Mouse (Mus musculus): ENCODE results near the gene Aff2. TPM values are rescaled to one million over a fixed set of nuclear protein-coding genes. Genes with fewer than 3 reads are reported as not detected.

Gene Aff2
- total and polyA plus RNA-seq, 2 experiments from 2014 or later = 13.8 to 16.2 TPM

- no peaks in the 10 kb centered on the region for H3K36me3 ChIP-seq (ENCODE audit: insufficient read depth, low read length)
- no peak overlapping the region for H3K4me3 ChIP-seq (ENCODE audit: low read depth, low read length)
- H3K27me3 ChIP-seq (ENCODE audit: insufficient read depth, low read length) = no peaks in the 10 kb centered on the region
- no peak overlapping the region for H3K9ac ChIP-seq (replicated peaks; ENCODE audit: low read length, poor library complexity, severe bottlenecking)
- H3K4me2 ChIP-seq (ENCODE audit: low read depth, low read length, poor library complexity, severe bottlenecking) = no peak overlapping the region
- H3K4me1 ChIP-seq (ENCODE audit: insufficient read depth, low read length) = no peaks in the 10 kb centered on the region
- no peak for ATAC-seq (ENCODE audit: low FRiP score)
- 77% methylated on average over 2 of the region's 2 CpGs for WGBS
- H3K27ac ChIP-seq (ENCODE audit: low read depth, low read length) = no peak overlapping the region
- DNase-seq (ENCODE audit: low spot score) = no peak
- TF ChIP-seq CTCF (IDR thresholded peaks at IDR 0.05) = no peak
- no peaks in the 10 kb centered on the region for H3K9me3 ChIP-seq (ENCODE audit: low read length)
Observed at GRCm38 (mm10) chrX:69663038-69663437, 302.9 kb downstream of the Aff2 start.

- WGBS = 36% methylated on average over 3 of the region's 3 CpGs
- Histone ChIP-seq H3K9me3 (ENCODE audit: low read length) (no peaks in the 10 kb centered on the region), H3K4me2 (ENCODE audit: low read depth, low read length, poor library complexity, severe bottlenecking) (no peak overlapping the region), H3K36me3 (ENCODE audit: insufficient read depth, low read length) (no peaks in the 10 kb centered on the region), H3K4me1 (ENCODE audit: insufficient read depth, low read length) (no peaks in the 10 kb centered on the region), H3K9ac (replicated peaks; ENCODE audit: low read length, poor library complexity, severe bottlenecking) (no peak overlapping the region), H3K4me3 (ENCODE audit: low read depth, low read length) (no peak overlapping the region), H3K27me3 (ENCODE audit: insufficient read depth, low read length) (no peaks in the 10 kb centered on the region), H3K27ac (ENCODE audit: low read depth, low read length) (no peak overlapping the region)
- no peak for ATAC-seq (ENCODE audit: low FRiP score)
- no peak for TF ChIP-seq CTCF (IDR thresholded peaks at IDR 0.05)
- DNase-seq (ENCODE audit: low spot score) = peak; percentile 48
Observed at GRCm38 (mm10) chrX:69666145-69666677, 306.1 kb downstream of the Aff2 start.

- H3K36me3 ChIP-seq (ENCODE audit: insufficient read depth, low read length) = no peaks in the 10 kb centered on the region
- no peak overlapping the region for H3K4me3 ChIP-seq (ENCODE audit: low read depth, low read length)
- H3K27ac ChIP-seq (ENCODE audit: low read depth, low read length) = no peak overlapping the region
- ATAC-seq (ENCODE audit: low FRiP score) (no peak), DNase-seq (ENCODE audit: low spot score) (no peak)
- no peak for TF ChIP-seq CTCF (IDR thresholded peaks at IDR 0.05)
- no peak overlapping the region for H3K9ac ChIP-seq (replicated peaks; ENCODE audit: low read length, poor library complexity, severe bottlenecking)
- no peak overlapping the region for H3K4me2 ChIP-seq (ENCODE audit: low read depth, low read length, poor library complexity, severe bottlenecking)
- no peaks in the 10 kb centered on the region for H3K9me3 ChIP-seq (ENCODE audit: low read length)
- WGBS = 100% methylated on average over 1 of the region's 1 CpGs
- H3K27me3 ChIP-seq (ENCODE audit: insufficient read depth, low read length) = no peaks in the 10 kb centered on the region
- no peaks in the 10 kb centered on the region for H3K4me1 ChIP-seq (ENCODE audit: insufficient read depth, low read length)
Observed at GRCm38 (mm10) chrX:69675691-69676090, 315.6 kb downstream of the Aff2 start.

GRCm38 (mm10) chrX:69698840-69699239 is 338.7 kb downstream of the Aff2 start:
- H3K4me3 ChIP-seq (ENCODE audit: low read depth, low read length) = no peak overlapping the region
- DNase-seq (ENCODE audit: low spot score) (no peak), ATAC-seq (ENCODE audit: low FRiP score) (no peak)
- no peak overlapping the region for H3K27ac ChIP-seq (ENCODE audit: low read depth, low read length)
- no peaks in the 10 kb centered on the region for H3K4me1 ChIP-seq (ENCODE audit: insufficient read depth, low read length)
- H3K27me3 ChIP-seq (ENCODE audit: insufficient read depth, low read length) = no peaks in the 10 kb centered on the region
- H3K9me3 ChIP-seq (ENCODE audit: low read length) = no peaks in the 10 kb centered on the region
- WGBS = 51% methylated on average over 4 of the region's 4 CpGs
- no peaks in the 10 kb centered on the region for H3K36me3 ChIP-seq (ENCODE audit: insufficient read depth, low read length)
- no peak for TF ChIP-seq CTCF (IDR thresholded peaks at IDR 0.05)
- no peak overlapping the region for H3K9ac ChIP-seq (replicated peaks; ENCODE audit: low read length, poor library complexity, severe bottlenecking)
- H3K4me2 ChIP-seq (ENCODE audit: low read depth, low read length, poor library complexity, severe bottlenecking) = no peak overlapping the region

GRCm38 (mm10) chrX:69738972-69739371 is 378.9 kb downstream of the Aff2 start:
- no peak for TF ChIP-seq CTCF (IDR thresholded peaks at IDR 0.05)
- WGBS = 37% methylated on average over 3 of the region's 3 CpGs
- DNase-seq (ENCODE audit: low spot score) (no peak), ATAC-seq (ENCODE audit: low FRiP score) (no peak)
- Histone ChIP-seq H3K4me1 (ENCODE audit: insufficient read depth, low read length) (no peaks in the 10 kb centered on the region), H3K36me3 (ENCODE audit: insufficient read depth, low read length) (no peaks in the 10 kb centered on the region), H3K4me3 (ENCODE audit: low read depth, low read length) (no peak overlapping the region), H3K27me3 (ENCODE audit: insufficient read depth, low read length) (no peaks in the 10 kb centered on the region), H3K4me2 (ENCODE audit: low read depth, low read length, poor library complexity, severe bottlenecking) (no peak overlapping the region), H3K9me3 (ENCODE audit: low read length) (no peaks in the 10 kb centered on the region), H3K27ac (ENCODE audit: low read depth, low read length) (no peak overlapping the region), H3K9ac (replicated peaks; ENCODE audit: low read length, poor library complexity, severe bottlenecking) (no peak overlapping the region)

- no peak overlapping the region for H3K4me3 ChIP-seq (ENCODE audit: low read depth, low read length)
- no peaks in the 10 kb centered on the region for H3K36me3 ChIP-seq (ENCODE audit: insufficient read depth, low read length)
- no peaks in the 10 kb centered on the region for H3K9me3 ChIP-seq (ENCODE audit: low read length)
- no peaks in the 10 kb centered on the region for H3K27me3 ChIP-seq (ENCODE audit: insufficient read depth, low read length)
- TF ChIP-seq CTCF (IDR thresholded peaks at IDR 0.05) = no peak
- ATAC-seq (ENCODE audit: low FRiP score) = no peak
- no peak overlapping the region for H3K4me2 ChIP-seq (ENCODE audit: low read depth, low read length, poor library complexity, severe bottlenecking)
- WGBS = 37% methylated on average over 3 of the region's 3 CpGs
- no peaks in the 10 kb centered on the region for H3K4me1 ChIP-seq (ENCODE audit: insufficient read depth, low read length)
- H3K27ac ChIP-seq (ENCODE audit: low read depth, low read length) = no peak overlapping the region
- DNase-seq (ENCODE audit: low spot score) = no peak
- no peak overlapping the region for H3K9ac ChIP-seq (replicated peaks; ENCODE audit: low read length, poor library complexity, severe bottlenecking)
Observed at GRCm38 (mm10) chrX:69744962-69745597, 385.0 kb downstream of the Aff2 start.

Data from midbrain, postnatal 0 days (tissue).